Mouse (Mus musculus) hindbrain, embryonic 10.5 days (tissue): ENCODE data around the gene Cib3. TPM values are rescaled to one million over a fixed set of nuclear protein-coding genes. Genes with fewer than 3 reads are reported as not detected.

Experiments used
- DNase-seq: peaks from one replicate; pipeline ENCODE4 v3.0.0-alpha.2; 2017; ENCODE audit warnings: low spot score
- H3K27ac ChIP-seq: fragments of 300-500 bp; sonication (generic); 2 replicates; pipeline ENCODE4 v1.5.1; 2016; ENCODE audit warnings: mild to moderate bottlenecking, moderate library complexity
- H3K27me3 ChIP-seq: fragments of 300-500 bp; sonication (generic); 2 replicates; pipeline ENCODE4 v1.6.1; 2016; ENCODE audit warnings: mild to moderate bottlenecking; ENCODE audit not compliant: poor library complexity, insufficient read depth, severe bottlenecking
- H3K36me3 ChIP-seq: fragments of 300-500 bp; sonication (generic); 2 replicates; pipeline ENCODE4 v1.6.1; 2016; ENCODE audit warnings: mild to moderate bottlenecking, moderate library complexity
- H3K4me1 ChIP-seq: fragments of 300-500 bp; sonication (generic); replicated peaks from 2 replicates; pipeline ENCODE4 v1.6.1; 2016; ENCODE audit warnings: mild to moderate bottlenecking
- H3K4me3 ChIP-seq: fragments of 300-500 bp; sonication (generic); 2 replicates; pipeline ENCODE4 v1.5.1; 2016; ENCODE audit warnings: mild to moderate bottlenecking, moderate library complexity
- H3K9me3 ChIP-seq: fragments of 300-500 bp; sonication (generic); 2 replicates; pipeline ENCODE4 v1.6.1; 2016; ENCODE audit warnings: mild to moderate bottlenecking, moderate library complexity
- WGBS: fragments of 180-500 bp; shearing (Covaris S2); methylation state at CpG from one replicate; pipeline ENCODE4 v1.1.7; 2016; 5-methylcytosine and 5-hydroxymethylcytosine counted together
- polyA plus RNA-seq: library from polyadenylated mRNA; unstranded; fragments of >200 nt; fragmentation: Nextera tagmentation; extraction: Ambion mirVana; gene quantifications from 2 replicates; pipeline ENCODE4 v1.2.1, GENCODE M21; 2016

The Cib3 gene
- polyA plus RNA-seq, 1 experiment from 2014 or later: not detected

DNA sequence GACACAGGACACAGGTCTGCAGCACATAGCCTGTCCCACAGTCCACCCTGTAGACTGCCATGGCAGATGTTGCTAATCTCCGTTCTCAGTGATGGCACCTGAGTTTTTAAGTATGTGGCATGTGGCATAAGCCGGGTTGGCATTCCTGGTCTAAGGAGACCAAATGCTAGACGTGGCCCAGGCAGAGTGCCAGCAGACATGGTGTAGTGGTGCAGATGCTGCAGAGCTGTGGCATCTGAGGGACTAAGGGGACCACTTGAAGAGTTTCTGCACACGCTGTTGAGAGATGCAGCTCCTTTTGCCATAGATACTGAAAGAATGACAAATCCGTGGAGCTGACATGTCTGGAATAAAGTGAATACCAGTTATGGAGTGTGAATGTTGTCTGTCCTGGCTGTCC lies 10.0 kb upstream of the Cib3 start:
- Histone ChIP-seq H3K27me3 (no peaks in the 10 kb centered on the region), H3K4me1 (peaks cover 12% of the 10 kb centered on the region), H3K36me3 (peaks cover 39% of the 10 kb centered on the region), H3K9me3 (no peaks in the 10 kb centered on the region), H3K4me3 (no peak overlapping the region), H3K27ac (no peak overlapping the region)
- WGBS: 93% methylated on average over 5 of the region's 5 CpGs
- no peak for DNase-seq

DNA sequence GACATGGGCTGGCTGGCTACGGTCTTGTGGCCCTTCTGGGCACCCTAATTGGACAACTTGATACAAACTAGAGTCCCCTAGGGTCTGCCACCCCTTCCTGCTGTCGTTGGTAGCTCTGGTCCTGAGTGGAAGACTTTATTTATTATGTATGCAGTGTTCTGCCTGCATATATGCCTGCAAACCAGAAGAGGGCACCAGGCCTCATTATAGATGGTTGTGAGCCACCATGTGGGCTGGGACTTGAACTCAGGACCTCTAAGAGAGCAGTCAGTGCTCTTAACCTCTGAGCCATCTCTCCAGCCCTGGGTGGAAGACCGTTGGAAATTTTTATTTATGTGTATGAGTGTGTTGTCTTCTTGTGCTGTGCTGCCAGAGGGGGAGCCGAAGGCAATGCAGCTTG lies 8.1 kb upstream of the Cib3 start:
- 83% methylated on average over 4 of the region's 4 CpGs for WGBS
- Histone ChIP-seq H3K27ac (no peak overlapping the region), H3K4me1 (peaks cover 12% of the 10 kb centered on the region), H3K36me3 (peaks cover 39% of the 10 kb centered on the region), H3K9me3 (no peaks in the 10 kb centered on the region), H3K27me3 (no peaks in the 10 kb centered on the region), H3K4me3 (peak overlapping the region; percentile 79)
- DNase-seq: no peak

DNA sequence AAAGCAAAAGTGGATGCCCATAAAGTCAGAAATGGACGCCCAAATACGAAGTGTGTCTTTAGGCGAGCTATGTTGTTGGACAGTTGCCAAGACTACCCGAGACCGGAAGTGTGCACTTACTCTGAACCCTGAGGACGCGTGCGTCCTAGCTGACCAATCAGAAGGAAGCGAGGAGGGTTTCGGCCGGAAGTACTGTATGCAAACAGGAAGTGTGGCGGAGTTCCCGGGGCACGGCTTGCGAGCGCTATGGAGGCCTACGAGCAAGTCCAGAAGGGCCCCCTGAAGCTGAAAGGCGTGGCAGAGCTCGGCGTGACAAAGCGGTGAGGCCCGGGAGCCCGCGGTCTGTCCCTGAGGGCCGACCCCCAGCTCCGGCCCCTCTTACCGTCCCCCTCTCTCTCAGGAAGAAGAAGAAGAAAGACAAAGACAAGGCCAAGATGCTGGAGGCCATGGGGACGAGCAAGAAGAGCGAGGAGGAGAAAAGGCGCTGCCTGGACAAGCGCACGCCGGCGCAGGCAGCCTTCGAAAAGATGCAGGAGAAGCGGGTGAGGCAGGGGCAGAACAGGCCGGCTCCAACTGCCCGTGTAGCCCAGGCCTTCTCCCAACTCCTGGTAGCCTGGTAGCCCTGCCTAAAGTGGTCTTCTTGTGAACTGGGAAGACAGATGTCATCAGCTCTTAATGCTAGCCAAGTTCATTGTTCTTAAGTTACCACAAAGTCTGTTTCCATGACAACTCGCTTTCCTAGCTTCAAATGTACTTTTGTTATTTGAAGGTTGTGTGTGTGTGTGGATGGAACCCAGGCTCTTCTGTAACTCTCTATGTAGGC lies 7.1 kb upstream of the Cib3 start, which contains the start of gene Fam32a:
Gene Fam32a, plus strand, starts transcription at position 190 of the 823 bp plus-strand sequence.
- peak; percentile 93 for DNase-seq
- WGBS: 10% methylated on average over 39 of the region's 39 CpGs

DNA sequence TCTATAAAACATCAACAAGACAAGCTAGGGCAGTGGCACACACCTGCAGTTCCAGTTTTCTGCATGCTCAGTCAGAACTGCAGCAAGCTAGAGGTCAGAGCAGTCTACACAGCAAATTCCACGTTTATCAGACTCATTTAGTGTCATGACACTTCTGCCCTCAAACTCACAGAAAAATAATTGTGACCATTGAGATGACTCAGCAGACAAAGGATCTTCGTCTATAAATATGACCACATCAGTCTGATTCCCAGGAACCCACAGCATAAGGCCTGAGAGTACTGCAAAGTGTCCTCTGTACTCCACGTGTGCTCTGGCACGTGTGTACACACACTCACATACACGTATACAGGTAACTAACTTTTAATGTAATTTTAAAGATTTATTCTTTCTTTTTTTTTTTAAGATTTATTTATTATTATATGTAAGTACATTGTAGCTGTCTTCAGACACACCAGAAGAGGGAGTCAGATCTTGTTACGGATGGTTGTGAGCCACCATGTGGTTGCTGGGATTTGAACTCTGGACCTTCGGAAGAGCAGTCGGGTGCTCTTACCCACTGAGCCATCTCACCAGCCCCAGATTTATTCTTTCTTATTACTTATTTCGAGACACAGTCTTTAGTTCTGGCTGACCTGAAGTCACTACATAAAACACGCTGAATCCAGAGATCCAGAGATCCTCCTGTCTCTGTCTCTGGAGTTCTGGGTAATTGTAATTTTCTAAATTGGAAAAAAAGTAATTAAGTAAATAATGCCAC lies 6.3 kb upstream of the Cib3 start:
- Histone ChIP-seq H3K4me1 (peaks cover 12% of the 10 kb centered on the region), H3K27me3 (no peaks in the 10 kb centered on the region), H3K9me3 (no peaks in the 10 kb centered on the region), H3K4me3 (peak overlapping the region; percentile 79), H3K27ac (peak overlapping the region; percentile 92; the same call in 1 of the 2 replicates), H3K36me3 (peaks cover 34% of the 10 kb centered on the region)
- DNase-seq: no peak
- 84% methylated on average over 10 of the region's 10 CpGs for WGBS

More for the DNA sequence above, 7.1 kb upstream of the Cib3 start, which contains the start of gene Fam32a:
- no peaks in the 10 kb centered on the region for H3K9me3 ChIP-seq
- H3K36me3 ChIP-seq: peaks cover 39% of the 10 kb centered on the region
- H3K4me1 ChIP-seq: peaks cover 12% of the 10 kb centered on the region
- no peaks in the 10 kb centered on the region for H3K27me3 ChIP-seq
- peak within 1 kb of the TSS; percentile 92 for H3K27ac ChIP-seq
- H3K4me3 ChIP-seq: peak within 1 kb of the TSS; percentile 79

DNA sequence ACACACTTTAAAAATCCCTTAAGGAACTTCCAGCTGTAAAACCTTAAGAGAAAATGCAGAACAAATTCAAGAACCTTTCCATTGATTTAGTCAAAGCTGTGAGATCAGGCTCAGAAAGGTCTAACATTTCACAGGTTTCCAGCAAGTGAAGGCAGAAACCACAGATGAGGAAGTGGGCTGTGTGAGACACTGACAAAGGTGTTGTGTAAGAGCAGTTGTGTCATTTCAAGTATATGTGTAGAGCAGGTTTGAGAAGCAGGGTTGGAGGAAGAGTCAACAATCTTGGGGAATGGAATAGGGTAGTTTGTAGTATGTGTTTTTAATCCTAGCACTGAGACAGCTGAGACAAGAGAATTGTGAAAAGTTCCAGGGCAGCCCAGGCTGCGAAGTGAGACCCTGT lies 3.2 kb upstream of the Cib3 start:
- Histone ChIP-seq H3K36me3 (peaks cover 3% of the 10 kb centered on the region; the same call in 1 of the 2 replicates), H3K4me1 (peaks cover 8% of the 10 kb centered on the region), H3K4me3 (no peak overlapping the region), H3K27me3 (no peaks in the 10 kb centered on the region), H3K9me3 (no peaks in the 10 kb centered on the region), H3K27ac (no peak overlapping the region)
- no peak for DNase-seq
- WGBS: 52% methylated on average over 1 of the region's 1 CpGs

DNA sequence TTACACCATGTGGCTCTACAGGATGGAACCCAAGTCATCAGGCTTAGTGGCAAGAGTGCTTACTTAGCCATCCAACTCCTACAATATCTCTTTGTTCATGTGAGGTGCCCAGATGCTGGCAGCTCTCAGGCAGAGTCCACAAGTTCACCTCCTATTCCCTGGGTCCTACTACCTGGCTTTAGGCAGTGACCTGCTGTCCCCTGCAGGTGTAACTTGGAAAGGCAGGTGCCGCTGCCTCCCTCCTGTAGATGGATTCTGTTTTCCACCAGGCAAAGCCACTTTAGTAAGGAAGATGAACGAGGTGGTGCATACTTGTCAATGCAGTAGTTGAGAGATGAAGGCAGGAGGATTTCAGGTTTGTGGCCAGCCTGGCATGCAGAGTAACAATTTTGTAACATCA lies 2.4 kb upstream of the Cib3 start:
- Histone ChIP-seq H3K9me3 (no peaks in the 10 kb centered on the region), H3K36me3 (no peaks in the 10 kb centered on the region), H3K4me3 (no peak overlapping the region), H3K27ac (no peak overlapping the region), H3K4me1 (no peaks in the 10 kb centered on the region), H3K27me3 (no peaks in the 10 kb centered on the region)
- WGBS: 37% methylated on average over 2 of the region's 2 CpGs
- no peak for DNase-seq

DNA sequence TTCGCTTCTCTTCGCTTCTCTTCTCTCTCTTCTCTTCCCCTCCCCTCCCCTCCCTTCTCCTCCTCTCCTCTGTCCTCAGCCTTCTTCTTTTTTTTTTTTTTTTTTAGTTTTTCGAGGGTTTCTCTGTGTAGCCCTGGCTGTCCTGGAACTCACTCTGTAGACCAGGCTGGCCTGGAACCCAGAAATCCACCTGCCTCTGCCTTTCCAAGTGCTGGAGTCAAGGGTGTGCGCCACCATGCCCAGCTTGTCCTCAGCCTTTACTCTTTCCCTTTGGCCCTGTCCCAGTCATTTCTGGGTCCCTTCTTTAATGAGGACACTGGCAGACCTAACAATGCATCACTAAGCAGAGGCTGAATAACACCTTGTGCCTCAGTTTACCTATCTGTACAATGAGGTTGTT lies 899 bp upstream of the Cib3 start, which contains the start of gene Gm11034:
Gene Gm11034, minus strand, starts transcription at position 101 of the 400 bp plus-strand sequence.
- Histone ChIP-seq H3K4me3 (no peak within 1 kb of the TSS), H3K27me3 (no peaks in the 10 kb centered on the region), H3K4me1 (no peaks in the 10 kb centered on the region), H3K36me3 (no peaks in the 10 kb centered on the region), H3K9me3 (no peaks in the 10 kb centered on the region), H3K27ac (no peak within 1 kb of the TSS)
- DNase-seq: no peak
- 78% methylated on average over 4 of the region's 4 CpGs for WGBS

DNA sequence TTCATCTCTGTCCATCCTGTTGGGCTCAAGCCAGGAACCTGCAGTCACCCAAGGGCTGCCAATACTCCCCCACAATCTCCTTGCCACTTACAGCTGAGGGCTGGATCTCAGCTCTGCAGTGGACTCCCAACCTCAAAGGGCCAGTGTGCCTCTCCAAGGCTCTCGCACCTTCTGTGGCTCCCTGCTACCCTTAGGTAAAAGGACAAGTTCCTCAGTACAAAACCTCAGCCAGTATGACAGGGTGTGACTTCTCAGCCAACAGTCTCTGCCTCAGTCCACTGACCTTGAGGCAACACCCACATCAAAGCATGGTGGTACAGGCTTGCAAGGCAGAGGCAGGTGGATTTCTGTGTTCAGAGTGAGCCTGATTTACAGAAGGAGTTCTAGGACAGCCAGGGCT lies 791 bp downstream of the Cib3 start:
- H3K4me1 ChIP-seq: no peaks in the 10 kb centered on the region
- H3K4me3 ChIP-seq: no peak overlapping the region
- H3K27ac ChIP-seq: no peak overlapping the region
- no peaks in the 10 kb centered on the region for H3K9me3 ChIP-seq
- no peaks in the 10 kb centered on the region for H3K36me3 ChIP-seq
- DNase-seq: no peak
- H3K27me3 ChIP-seq: no peaks in the 10 kb centered on the region
- WGBS: 88% methylated on average over 1 of the region's 1 CpGs

DNA sequence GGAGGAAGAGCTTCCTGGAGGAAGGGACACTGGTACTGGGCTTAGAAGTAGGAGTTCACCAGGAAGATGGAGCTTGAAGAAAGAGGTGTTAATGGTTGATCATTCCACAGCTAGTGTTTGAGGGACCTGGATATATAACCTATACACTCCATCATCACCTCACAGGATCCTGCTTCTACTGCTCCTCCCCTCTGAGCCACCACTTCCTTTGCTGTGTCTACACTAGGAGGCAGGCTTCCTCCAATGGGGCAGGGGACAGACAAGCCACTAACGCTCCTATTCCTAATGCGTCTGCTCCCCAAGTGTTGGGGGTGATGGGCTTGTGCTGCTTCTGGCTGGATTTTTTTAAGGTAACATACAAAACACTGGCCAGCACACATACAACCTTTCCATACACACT lies 1.9 kb downstream of the Cib3 start:
- Histone ChIP-seq H3K36me3 (no peaks in the 10 kb centered on the region), H3K4me1 (no peaks in the 10 kb centered on the region), H3K27ac (no peak overlapping the region), H3K27me3 (no peaks in the 10 kb centered on the region), H3K4me3 (no peak overlapping the region), H3K9me3 (no peaks in the 10 kb centered on the region)
- no peak for DNase-seq
- 72% methylated on average over 2 of the region's 2 CpGs for WGBS

DNA sequence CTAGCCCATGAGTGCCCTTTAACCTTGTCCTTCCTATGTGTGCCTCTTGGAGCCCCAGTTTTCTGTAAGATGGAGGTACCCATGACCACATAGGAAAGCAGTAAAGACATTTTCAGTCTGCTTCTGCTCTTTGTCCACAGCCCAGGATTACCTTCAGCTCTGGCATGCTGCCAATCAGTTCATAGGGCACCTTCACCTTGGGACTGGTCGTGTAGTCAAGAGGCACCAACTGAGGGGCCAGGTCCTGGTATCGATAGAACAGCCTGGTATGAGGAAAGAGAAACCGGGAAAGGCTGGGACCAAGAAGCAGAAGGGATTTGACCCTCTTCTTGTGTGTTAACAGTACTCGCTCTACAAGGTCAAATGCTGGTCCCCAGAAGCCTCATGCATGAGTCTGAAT lies 2.4 kb downstream of the Cib3 start:
- Histone ChIP-seq H3K27ac (no peak overlapping the region), H3K27me3 (no peaks in the 10 kb centered on the region), H3K4me1 (no peaks in the 10 kb centered on the region), H3K4me3 (no peak overlapping the region), H3K36me3 (no peaks in the 10 kb centered on the region), H3K9me3 (no peaks in the 10 kb centered on the region)
- 79% methylated on average over 4 of the region's 4 CpGs for WGBS
- no peak for DNase-seq

DNA sequence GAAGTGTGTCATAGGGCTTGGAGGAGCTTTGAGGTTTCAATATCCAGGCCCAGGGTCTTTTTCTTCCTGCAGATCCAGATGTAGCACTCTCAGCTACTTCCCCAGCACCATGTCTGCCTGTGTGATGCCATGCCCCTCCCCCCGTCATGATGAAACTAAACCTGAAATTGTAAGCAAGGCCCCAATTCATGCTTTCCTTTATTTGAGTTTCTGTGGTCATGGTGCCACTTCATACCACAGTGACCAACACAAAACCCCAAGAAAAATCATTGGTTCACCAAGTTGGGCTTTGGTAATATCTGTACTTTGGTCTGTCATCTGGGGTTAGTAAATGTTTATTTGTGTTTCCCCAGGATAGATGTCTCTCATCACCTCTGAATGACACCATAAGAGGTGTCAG lies 4.1 kb downstream of the Cib3 start:
- Histone ChIP-seq H3K36me3 (no peaks in the 10 kb centered on the region), H3K4me3 (no peak overlapping the region), H3K27me3 (no peaks in the 10 kb centered on the region), H3K4me1 (no peaks in the 10 kb centered on the region), H3K27ac (no peak overlapping the region), H3K9me3 (peaks cover 11% of the 10 kb centered on the region)
- 78% methylated on average over 1 of the region's 1 CpGs for WGBS
- no peak for DNase-seq

DNA sequence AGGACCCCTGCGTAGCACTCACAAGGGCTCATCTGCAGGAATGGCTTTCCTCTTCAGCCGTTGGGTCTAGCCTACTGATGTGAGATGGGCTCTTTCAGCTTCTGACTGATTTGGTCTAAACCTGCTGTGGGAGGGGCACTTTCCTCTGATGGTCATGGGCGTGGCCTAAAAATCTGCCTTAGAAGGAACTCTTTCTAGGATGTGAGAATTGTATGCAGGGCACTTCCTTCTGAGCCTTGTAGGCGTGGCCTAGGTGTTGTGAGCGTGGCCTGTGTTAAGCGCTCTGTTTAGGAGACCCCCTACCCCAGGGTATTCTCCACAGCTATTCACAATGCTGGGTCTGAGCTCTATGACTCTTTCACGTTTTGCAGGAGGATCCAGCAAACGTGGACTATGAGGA lies 14.6 kb downstream of the Cib3 start:
- Histone ChIP-seq H3K9me3 (peaks cover 14% of the 10 kb centered on the region), H3K4me1 (no peaks in the 10 kb centered on the region), H3K36me3 (no peaks in the 10 kb centered on the region), H3K4me3 (no peak overlapping the region), H3K27ac (no peak overlapping the region), H3K27me3 (no peaks in the 10 kb centered on the region)
- no peak for DNase-seq
- 58% methylated on average over 8 of the region's 8 CpGs for WGBS

DNA sequence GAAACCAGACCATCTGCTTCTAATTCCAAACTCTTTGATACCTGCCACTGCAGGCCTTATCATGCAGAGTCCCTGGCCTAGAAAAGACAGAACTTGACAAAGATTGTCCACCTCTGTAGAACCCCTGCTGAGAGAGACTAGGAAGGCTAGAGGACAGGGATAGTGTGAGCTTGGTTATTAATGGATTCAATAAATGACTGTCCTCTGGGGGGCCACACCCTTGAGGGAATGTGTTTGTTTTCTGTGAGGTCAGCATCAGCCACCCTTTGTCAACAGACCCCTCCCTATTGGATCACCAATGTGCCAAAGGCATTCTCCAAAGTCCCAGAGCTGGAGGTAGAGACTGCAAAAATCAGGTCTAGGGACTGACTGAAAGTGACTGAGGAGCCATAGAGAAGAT lies 20.6 kb downstream of the Cib3 start:
- H3K36me3 ChIP-seq: no peaks in the 10 kb centered on the region
- no peaks in the 10 kb centered on the region for H3K27me3 ChIP-seq
- H3K4me3 ChIP-seq: no peak overlapping the region
- H3K4me1 ChIP-seq: no peaks in the 10 kb centered on the region
- no peak for DNase-seq
- H3K9me3 ChIP-seq: no peaks in the 10 kb centered on the region
- H3K27ac ChIP-seq: no peak overlapping the region
